Mouse (Mus musculus): ENCODE results near the gene Ttc25.
A peak's percentile ranks its signal among the peaks of the same experiment; 100 is the strongest.
"Not testable (repeated sequence)": the region's sequence is repeated elsewhere in the genome, so short reads cannot be mapped to it uniquely, and the experiment has no call there.

The Ttc25 gene

DNA sequence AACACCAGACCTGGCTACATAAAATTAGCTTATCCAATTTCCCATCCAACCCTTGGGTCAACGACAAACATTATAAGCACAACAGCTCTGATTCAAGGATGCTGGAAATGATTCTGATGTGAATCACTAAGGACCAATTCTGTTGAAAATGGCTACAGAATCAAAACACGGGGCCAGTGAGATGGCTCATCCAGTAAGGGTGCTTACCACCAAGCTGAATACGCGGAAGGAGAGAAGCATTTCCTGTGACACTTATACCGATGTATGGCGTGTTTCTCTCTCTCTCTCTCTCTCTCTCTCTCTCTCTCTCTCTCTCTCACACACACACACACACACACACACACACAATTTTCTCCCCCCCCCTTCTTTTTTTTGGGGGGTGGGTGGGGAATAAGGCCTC, 61.7 kb downstream of the Ttc25 start:
- DNase-seq: no peak

DNA sequence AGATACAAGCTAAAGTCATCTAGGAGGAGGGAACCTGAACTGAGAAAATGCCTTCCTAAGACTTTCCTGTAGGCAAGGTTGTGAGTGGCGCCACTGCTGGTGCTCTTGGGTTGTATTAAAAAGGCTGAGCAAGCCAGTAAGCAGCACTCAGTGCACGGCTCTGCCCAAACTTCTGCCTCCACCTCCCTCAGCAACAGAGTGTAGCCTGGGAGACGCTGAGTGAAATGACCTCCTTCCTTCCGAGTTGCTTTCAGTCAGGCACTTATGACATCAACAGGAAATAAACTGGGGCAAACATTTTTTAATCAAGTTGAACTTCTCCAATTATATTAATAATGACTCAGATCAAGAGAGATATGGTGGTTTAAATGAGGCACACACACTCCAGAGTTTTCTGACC, 63.4 kb downstream of the Ttc25 start:
- no peak for DNase-seq

DNA sequence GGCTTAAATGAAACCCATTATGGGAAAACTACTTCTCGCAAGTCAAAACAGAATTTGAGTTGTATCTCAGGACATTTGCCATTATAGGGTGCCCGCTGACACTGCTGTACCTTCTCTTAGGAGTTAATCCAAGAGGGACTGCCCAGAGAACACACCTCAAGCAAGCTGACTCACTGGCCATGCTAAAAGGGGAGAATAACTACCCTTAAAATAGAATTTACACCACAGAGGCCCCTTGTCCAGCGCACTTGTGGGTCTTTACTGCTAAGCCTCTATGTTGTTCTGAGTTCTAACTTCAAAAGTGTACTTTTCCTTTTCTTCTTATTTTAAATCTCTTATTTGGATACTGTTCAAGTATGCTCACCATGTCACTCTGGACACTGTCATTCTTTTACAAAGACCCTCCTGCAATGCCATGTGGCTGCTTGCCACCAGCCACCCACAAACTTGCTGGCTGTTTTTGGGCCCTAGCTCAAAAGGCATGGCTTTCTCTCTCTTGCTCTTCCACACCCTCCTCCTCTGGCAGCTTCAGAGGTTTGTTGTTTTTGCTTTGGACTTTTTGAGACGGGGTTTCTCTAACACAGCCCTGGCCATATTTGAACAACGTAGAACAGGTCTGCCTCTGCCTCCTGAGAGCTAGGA, 64.1 kb downstream of the Ttc25 start:
- no peak for DNase-seq

DNA sequence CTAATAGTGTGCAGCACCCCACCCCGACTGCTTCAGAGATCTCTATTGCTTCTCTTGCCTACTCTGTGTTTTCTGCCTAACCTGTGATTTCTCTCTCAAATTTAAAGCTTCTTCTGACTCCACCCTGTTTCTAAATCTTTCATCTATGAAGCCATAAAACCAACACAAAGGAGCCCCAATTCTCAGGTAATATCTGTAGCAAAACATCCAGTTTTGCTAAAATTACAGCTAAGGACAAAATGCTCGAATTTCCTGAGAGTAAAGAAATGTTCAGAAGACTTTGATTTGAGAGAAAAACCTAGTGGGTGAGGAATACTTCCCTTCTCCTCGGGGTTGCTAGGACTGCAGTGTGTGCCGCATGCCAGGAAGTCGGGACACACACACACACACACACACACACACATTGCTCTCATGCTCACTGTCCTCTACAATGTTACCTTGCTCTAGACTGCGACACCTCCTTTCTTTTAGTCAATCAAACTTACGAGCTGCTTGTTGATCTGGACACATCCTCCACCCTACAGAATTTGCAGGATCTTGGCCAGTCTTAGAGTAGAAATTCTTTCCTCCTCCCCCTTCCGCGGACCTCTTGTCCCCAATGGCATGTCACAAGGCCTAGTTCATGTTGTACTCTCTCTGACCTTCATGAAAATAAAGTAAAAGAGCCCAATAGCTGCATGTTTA, 64.7 kb downstream of the Ttc25 start:
- DNase-seq: no peak

DNA sequence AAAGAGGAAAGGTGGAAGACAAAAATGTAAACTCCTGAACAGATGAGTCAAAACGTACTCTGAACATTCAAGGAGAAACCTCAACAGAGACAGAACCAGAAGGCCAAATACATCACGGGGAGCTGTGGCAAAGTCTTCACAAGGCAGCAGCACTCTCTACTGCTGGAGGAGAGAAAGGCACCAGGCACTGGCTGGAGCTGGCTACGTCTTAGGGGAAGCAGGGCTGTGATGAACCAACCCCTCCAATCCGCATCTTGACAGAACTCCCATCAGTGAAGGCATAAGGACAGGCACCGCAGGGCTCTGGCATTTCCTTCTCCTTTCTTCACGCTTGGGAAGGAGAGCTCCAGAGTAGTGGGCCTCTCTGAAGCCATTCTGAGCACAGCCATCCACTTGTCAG, 66.2 kb downstream of the Ttc25 start:
- DNase-seq: no peak

DNA sequence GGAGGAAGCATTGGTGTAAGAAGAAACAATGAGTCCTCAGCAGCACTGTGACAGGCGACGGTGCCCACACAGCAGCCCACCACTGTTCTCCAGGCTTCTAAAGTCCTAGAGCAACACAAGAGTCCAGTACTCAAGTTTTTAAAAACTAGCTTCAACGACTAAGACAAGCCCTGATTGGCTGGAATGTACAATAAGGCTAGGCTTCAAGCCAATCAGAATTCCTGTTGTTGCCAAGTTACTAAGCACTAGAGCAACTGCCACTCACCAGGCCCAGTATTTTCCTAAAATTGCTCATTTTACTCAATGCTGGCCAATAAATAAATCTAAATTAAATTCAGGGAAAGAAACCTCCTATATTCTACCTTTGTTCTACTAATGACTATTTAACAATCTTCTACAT, 67.8 kb downstream of the Ttc25 start:
- no peak for DNase-seq

DNA sequence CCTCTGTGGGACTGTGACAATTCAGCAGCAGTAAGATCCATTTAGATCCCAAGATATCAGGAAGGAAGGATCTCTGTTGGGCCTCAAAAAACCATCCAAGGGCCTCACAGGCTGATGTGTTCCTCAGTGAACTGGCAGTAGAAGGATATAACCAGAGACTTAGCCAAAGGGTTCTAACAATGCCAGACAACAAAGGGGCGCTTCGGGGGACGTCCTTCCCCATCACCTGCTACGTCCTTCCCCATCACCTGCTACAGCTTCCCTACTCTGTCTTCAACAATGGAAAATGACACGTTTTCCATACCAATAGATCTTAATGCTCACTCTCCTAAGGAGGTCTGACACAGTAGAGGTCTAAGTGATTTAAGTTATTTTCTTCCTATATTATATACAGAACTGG, 70.9 kb downstream of the Ttc25 start:
- DNase-seq: no peak

DNA sequence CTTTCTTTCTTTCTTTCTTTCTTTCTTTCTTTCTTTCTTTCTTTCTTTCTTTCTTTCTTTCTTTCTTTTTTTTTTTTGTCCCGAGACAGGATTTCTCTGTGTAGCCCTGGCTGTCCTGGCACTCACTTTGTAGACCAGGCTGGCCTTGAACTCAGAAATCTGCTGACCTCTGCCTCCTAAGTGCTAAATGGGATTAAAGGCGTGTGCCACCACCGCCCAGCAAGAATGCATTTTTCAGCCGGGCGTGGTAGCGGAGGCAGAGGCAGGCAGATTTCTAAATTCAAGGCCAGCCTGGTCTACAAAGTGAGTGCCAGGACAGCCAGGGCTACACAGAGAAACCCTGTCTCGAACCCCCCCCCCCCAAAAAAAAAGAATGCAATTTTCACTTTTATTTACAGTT, 71.4 kb downstream of the Ttc25 start:
- not testable (repeated sequence) for DNase-seq

DNA sequence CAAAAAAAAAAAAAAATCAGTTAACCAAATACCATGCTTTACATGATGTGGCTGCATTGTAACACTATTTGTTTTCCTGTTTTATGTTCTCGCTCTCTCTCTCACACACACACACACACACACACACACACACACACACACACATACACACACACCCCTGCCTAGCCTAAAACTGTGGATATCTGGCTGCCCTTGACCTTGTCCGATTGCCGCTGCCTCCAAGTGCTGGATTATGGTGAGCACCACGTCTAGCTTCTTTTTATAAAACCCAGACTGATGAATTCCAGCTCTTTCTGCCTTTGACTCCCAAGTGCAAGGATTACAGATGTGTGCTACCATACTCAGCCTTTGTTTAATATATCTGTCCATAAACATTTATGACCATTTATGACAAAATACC, 72.1 kb downstream of the Ttc25 start:
- DNase-seq: no peak

DNA sequence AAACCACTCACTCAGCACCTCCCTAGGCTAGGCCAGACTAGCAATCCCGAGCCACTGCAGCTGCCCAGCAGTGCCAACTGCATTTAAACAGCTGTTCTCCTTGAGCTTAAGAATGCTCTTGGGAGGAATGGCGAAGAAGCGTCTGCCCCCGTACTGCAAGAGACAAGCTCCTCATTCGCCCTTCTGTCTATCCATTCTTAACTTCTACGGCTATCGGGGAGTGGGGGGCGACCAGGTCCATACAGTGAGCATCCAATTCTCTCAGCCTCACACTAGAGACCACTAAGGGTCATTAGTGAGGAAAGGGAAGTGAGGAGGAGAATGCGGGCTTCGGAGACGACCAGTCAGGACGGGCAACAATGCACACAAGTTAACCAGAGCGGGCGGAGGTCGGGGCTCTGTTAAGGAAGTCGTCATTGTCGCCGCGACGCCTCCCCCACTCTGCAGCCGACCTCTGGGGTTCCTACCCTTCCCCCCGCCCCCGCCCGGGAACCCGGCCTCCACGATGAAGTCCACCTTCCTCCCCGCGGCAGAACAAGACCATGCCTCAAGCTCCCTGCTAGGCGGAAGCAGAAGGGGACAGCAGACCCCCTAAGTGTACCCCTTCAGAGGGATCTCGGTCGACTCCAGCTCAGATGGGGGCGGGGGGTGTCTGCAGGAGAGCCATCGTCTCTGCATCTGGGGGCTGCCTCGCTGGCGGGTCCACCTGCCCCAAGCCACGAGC, 73.5 kb downstream of the Ttc25 start, which contains the start of gene Nkiras2:
Nkiras2 (plus strand) TSS at position 484 of the 724 bp plus-strand sequence.
- DNase-seq: no peak

DNA sequence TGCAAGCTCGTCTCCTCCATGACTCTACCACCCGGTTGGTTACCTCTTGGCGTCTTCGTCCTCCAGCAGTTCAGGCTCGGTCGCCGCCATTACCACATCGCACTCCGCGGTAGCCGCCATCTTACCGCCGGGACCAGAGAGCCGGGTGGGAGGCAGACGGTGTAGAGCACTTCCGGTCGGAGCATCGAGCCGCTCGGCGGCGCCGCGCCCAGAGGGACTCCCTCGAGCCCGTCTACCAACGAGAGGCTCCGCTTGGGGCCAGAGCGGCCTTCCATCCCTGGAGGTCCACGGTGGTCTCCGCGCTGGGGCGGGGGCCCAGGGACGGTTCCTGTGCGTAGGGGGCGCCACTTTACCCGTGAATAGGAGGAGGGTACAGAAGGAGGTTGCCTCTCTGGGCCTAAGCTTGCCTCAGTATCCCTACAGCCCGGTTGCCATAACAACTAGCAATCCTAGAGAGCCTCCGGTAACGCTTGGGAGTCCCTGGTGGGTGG, 74.1 kb downstream of the Ttc25 start:
- peak; percentile 96 for DNase-seq

DNA sequence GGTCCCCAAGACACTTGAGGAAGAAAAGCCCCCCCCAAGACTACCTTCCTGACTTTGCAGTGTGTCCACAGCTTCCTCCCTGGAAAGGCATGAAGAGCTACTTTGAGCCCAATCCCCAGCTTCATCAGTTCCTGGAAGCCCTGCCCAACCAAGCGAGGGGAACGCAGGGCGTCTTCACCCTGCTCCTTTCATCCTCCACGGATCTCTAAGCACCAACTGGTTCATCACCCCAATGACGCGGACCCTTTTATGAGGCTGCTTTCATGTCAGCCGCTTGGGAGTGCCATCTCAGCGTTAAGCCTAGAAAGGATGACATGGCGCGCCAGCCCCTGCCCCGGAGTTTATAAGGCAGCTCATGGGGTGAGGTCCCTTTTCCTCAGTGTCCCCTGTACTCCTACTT, 74.6 kb downstream of the Ttc25 start, which contains the start of gene Dnajc7:
Dnajc7 (minus strand) TSS at position 187 of the 400 bp plus-strand sequence.
- no peak for DNase-seq
